Mouse (Mus musculus) spleen, adult 2 months (tissue): Measurements from ENCODE around the gene Abcc12.

Source experiments
- CTCF ChIP-seq: fragments of 200-500 bp; IDR thresholded peaks from 2 replicates; pipeline ENCODE4 v1.5.1; 2011; ENCODE audit warnings: mild to moderate bottlenecking, inconsistent platforms; ENCODE audit not compliant: insufficient read depth, insufficient read length, insufficient replicate concordance; ENCODE audit errors: extremely low read depth
- POLR2A ChIP-seq: fragments of 200-500 bp; IDR thresholded peaks from 2 replicates; pipeline ENCODE4 v1.6.1; 2011; ENCODE audit warnings: low read depth, low read length, inconsistent platforms

DNA sequence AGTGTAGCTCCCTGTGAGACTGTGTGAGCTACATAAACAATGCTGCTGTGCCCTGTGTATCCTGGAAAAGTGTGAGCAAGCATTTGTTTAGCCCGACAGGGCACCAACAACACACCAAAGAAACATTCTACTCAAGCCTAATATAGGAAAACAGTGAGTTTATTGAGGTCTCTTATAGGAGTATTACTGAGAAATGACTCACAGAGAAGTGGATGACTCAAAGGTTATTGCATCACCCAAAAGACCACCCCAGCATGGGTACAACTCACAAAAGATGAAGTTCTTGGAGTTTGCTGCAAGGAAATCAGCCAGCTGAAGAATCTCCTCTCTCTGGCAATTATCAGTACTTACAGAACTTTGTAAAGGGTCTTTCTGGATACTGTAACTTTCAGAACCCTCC is 98.4 kb downstream of the Abcc12 start:
- TF ChIP-seq POLR2A = no peak
- no peak for TF ChIP-seq CTCF
